ENCODE assay signal across 11 mouse cellular contexts in the genomic region with DNA sequence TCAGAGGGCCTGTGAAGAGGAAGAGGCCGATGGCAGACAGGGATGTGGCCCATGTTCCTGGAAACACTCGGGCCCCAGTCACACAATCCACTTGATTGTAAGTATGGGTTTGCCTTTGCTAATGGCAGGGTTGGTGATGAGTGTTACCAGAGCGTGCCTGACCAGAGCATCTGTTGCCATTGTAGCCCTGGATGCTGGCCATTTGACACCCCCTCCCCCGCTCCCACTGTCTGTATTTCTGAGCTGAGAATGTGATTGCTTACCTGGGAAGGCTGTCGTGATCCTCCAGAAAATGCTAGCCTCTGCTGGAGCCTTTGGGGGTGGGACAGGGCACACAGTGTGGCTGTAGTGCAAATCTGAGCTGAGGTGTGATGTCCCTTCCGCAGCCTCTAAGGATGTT.
"Had no signal": no experiment of that assay in that cellular context is flagged by ENCODE, and none has a peak within 500 bp of the region (broad histone marks: within the 10 kb centered on the region; RNA-seq: fewer than 3 reads in every experiment).

No protein-coding gene starts in this region.

- DNase-seq: liver; liver, embryonic 13.5 days; liver, postnatal 0 days; lung, adult 18-20 months; lung, adult 2 months; lung, embryonic 14.5 days; lung, postnatal 10 days; lung, postnatal 14 days; lung, postnatal 36 days; lung, postnatal 4 days; midbrain, embryonic 14.5 days had no signal
